Mouse (Mus musculus): ENCODE results near the gene Gm14418. TPM values are rescaled to one million over a fixed set of nuclear protein-coding genes. Genes with fewer than 3 reads are reported as not detected.
"Not testable (repeated sequence)": the region's sequence is repeated elsewhere in the genome, so short reads cannot be mapped to it uniquely, and the experiment has no call there.

Gene Gm14418
- 10 to 100 TPM; 32.5 to 34.2 TPM for total RNA-seq (2021)

DNA sequence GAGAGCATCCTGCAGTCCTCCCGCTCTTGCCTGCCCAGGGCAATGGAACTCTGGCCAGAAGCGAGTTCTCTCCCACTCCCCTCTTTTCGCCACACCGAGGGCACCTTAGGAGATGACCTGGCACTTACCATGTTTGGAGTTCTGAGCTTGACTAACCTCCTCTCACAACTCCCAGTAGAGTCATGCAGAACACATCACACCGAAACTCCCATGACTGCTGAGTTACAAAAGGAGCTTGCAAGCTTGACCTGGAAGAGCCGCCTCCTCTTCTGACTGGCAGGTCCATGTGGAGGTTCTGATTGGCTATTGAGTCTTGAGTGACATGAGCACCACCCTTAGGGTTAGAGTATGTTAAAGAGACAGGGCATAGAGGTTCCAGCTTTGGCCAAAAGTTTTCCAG, at the start of gene Gm14418:
Gm14418 (minus strand) TSS at position 225 of the 400 bp plus-strand sequence.
- DNase-seq (ENCODE audit: extremely low spot score in 1 of 2, low spot score in 1 of 2) = not testable (repeated sequence)

Other genes starting within 250 kb of the Gm14418 start
- 10 to 100 TPM; 45.6 to 47.7 TPM for gene Gm14410, start 191.9 kb downstream of the Gm14418 start, total RNA-seq (2021)
- gene Gm14409, start 131.3 kb downstream of the Gm14418 start, total RNA-seq (2021) = 1 to 10 TPM; 1.5 to 2.3 TPM
- 1 to 10 TPM; 2.6 to 3.2 TPM for gene Gm14412, start 74.0 kb downstream of the Gm14418 start, total RNA-seq (2021)
- gene Zfp970, start 66.4 kb upstream of the Gm14418 start, total RNA-seq (2021) = 10 to 100 TPM; 31.6 to 32.7 TPM
- gene Gm14403, start 99.9 kb upstream of the Gm14418 start, total RNA-seq (2021) = 10 to 100 TPM; 37.2 to 39.9 TPM
- not detected for gene Gm14406, start 179.9 kb upstream of the Gm14418 start, total RNA-seq (2021)